Mouse (Mus musculus) cerebellum, postnatal 36 days (tissue): ENCODE measurements around the gene Nutf2-ps1.

Experiments
- DNase-seq, 2 experiments: peaks; one replicate each; pipeline ENCODE4 v3.0.0; 2021 to 2022; ENCODE audit warnings: mixed read lengths in 2 of 2

The Nutf2-ps1 gene

GRCm38 (mm10) chr19:53568553-53568952 lies 20.3 kb downstream of the Nutf2-ps1 start:
- no peak for DNase-seq

- no peak for DNase-seq
Observed at GRCm38 (mm10) chr19:53567864-53568263, 21.0 kb downstream of the Nutf2-ps1 start.

- no peak for DNase-seq
Observed at GRCm38 (mm10) chr19:53565565-53566277, 23.1 kb downstream of the Nutf2-ps1 start.

GRCm38 (mm10) chr19:53564174-53564573 lies 24.7 kb downstream of the Nutf2-ps1 start:
- DNase-seq, result no peak

- DNase-seq, result no peak
Observed at GRCm38 (mm10) chr19:53560436-53560835, 28.4 kb downstream of the Nutf2-ps1 start.

GRCm38 (mm10) chr19:53557267-53557936 lies 31.5 kb downstream of the Nutf2-ps1 start:
- DNase-seq, result no peak

- no peak for DNase-seq
Observed at GRCm38 (mm10) chr19:53556841-53557240, 32.0 kb downstream of the Nutf2-ps1 start.

GRCm38 (mm10) chr19:53554981-53555616 lies 33.8 kb downstream of the Nutf2-ps1 start:
- no peak for DNase-seq

- DNase-seq, result no peak
Observed at GRCm38 (mm10) chr19:53554402-53554801, 34.5 kb downstream of the Nutf2-ps1 start.

GRCm38 (mm10) chr19:53552795-53553194 lies 36.1 kb downstream of the Nutf2-ps1 start:
- no peak for DNase-seq

- no peak for DNase-seq
Observed at GRCm38 (mm10) chr19:53552216-53552786, 36.6 kb downstream of the Nutf2-ps1 start.

- DNase-seq, result peak; percentile 31 to 34
Observed at GRCm38 (mm10) chr19:53550972-53551371, 37.9 kb downstream of the Nutf2-ps1 start.

GRCm38 (mm10) chr19:53547597-53547996 lies 41.3 kb downstream of the Nutf2-ps1 start:
- DNase-seq, result no peak

GRCm38 (mm10) chr19:53544923-53545561 lies 43.8 kb downstream of the Nutf2-ps1 start:
- DNase-seq, result no peak

- no peak for DNase-seq
Observed at GRCm38 (mm10) chr19:53543602-53544001, 45.3 kb downstream of the Nutf2-ps1 start.

- DNase-seq, result no peak
Observed at GRCm38 (mm10) chr19:53539296-53539695, 49.6 kb downstream of the Nutf2-ps1 start.

GRCm38 (mm10) chr19:53538796-53539195 lies 50.1 kb downstream of the Nutf2-ps1 start:
- peak in 1 of 2 experiments; percentile 14 for DNase-seq
